Mouse (Mus musculus) E14TG2a.4 (cell line): Measurements from ENCODE around the gene Trib2.

Source experiments
- CTCF ChIP-seq: conservative IDR thresholded peaks from 2 replicates; pipeline ENCODE4 v1.5.1; 2014; ENCODE audit warnings: low read length
- NANOG ChIP-seq: IDR thresholded peaks from 2 replicates; pipeline ENCODE4 v1.6.1; 2014; ENCODE audit warnings: borderline replicate concordance, low read length, mixed read lengths
- POU5F1 ChIP-seq: IDR thresholded peaks from 2 replicates; pipeline ENCODE4 v1.6.1; 2014; ENCODE audit warnings: low read length, borderline replicate concordance

- no peak for TF ChIP-seq CTCF
- no peak for TF ChIP-seq POU5F1
- no peak for TF ChIP-seq NANOG
Measured at GRCm38 (mm10) chr12:15830750-15831149, 14.0 kb upstream of the Trib2 start.
